Mouse (Mus musculus) left cerebral cortex, adult 18-20 months (tissue): ENCODE data around the gene Kcnq1. TPM values are rescaled to one million over a fixed set of nuclear protein-coding genes. Genes with fewer than 3 reads are reported as not detected.

Experiments used
- total RNA-seq, 2 experiments: library from RNA; stranded (reverse); gene quantifications; 2 replicates each; pipeline ENCODE4 v1.2.3; 2021

Kcnq1 gene
- total RNA-seq, 2 experiments from 2014 or later = 0.30 to 0.54 TPM

Other genes starting within 250 kb of the Kcnq1 start
- gene Th, start 175.2 kb upstream of the Kcnq1 start, total RNA-seq = 1 to 10 TPM in 1 of 2 experiments, under 1 TPM in 1; 0.89 to 1.1 TPM
- gene Ascl2, start 137.1 kb upstream of the Kcnq1 start, total RNA-seq = not detected
- under 1 TPM in 1 of 2 experiments, not detected in 1; 0.44 TPM for gene Tspan32, start 101.3 kb upstream of the Kcnq1 start, total RNA-seq
- 100 to 1,000 TPM; 388 to 392 TPM for gene Cd81, start 53.6 kb upstream of the Kcnq1 start, total RNA-seq
- 10 to 100 TPM; 37.8 to 39.6 TPM for gene Tssc4, start 37.1 kb upstream of the Kcnq1 start, total RNA-seq
- gene Trpm5, start 11.7 kb upstream of the Kcnq1 start, total RNA-seq = not detected